Mouse (Mus musculus): Measurements from ENCODE around the gene Palld.

The Palld gene

DNA sequence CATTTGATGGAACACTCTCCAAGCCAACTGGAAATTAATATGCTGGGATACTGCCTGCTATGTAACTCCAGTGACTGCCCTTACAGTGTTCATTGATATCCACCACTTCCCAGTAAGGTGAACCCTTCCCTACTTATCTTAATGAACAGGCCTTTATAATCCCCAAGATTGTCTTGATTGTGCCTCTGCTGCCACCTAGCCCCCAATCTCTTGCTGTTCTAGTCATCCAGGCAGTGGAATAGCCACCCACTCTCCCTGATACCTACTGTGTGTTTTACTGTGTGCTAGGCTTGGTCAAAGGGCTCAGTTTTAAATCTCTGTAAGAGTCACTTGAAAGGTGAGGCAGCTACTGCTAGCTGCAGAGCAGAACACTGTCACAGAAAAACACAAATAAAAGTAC lies 216.2 kb downstream of the Palld start:
- no peak for DNase-seq (ENCODE audit: low read depth, low spot score)

DNA sequence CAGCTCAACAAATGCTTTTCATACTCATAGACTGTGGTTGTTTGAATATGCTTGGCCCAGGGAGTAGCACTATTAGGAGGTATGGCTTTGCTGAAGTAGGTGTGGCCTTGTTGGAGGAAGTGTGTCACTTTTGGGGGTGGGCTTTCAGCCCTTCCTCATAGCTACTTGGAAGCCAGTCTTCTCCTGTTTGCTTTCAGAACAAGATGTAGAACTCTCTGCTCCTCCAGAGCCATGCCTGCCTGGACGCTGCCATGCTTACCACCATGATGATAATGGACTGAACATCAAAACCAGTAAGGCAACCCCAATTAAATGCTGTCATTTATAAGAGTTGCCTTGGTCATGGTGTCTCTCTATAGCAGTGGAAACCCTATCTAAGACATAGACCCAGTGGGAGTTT lies 217.2 kb downstream of the Palld start:
- no peak for DNase-seq (ENCODE audit: low read depth, low spot score)

DNA sequence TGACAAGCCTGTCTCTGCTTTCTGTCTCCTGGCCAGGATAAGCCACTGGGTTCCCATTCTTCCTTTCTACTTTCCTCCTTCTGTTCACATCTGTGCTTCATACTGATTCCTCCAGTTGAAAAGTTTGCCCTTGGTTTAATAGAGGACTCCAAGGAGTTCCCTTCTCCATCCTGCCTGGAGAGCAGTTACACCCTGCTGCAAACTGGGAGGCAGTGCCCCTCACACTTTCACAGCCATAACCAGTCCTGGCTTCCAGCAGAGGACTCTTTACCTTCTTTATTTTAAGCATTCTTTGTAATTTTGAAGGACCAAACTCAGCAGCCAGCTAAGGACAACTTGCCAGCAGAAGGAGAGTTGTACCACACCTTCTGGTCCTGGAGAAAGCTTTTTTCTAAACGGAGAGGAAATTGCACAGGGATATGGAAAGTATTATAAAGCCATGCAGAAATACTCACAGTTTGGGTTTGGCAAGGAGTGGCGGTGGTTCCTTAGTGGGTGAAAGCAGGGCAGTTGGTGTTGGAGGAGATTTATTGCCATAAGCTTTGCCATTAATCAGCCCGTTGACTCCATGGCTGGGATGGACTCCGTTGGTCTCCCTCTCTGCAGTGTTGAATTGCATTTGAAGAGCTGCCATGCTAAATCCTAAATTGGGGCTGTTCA lies 218.1 kb downstream of the Palld start:
- no peak for DNase-seq (ENCODE audit: low read depth, low spot score)

GRCm38 (mm10) chr8:61682902-61683301 lies 219.6 kb downstream of the Palld start:
- DNase-seq (ENCODE audit: low read depth, low spot score), result no peak

GRCm38 (mm10) chr8:61681217-61681616 lies 221.3 kb downstream of the Palld start:
- no peak for DNase-seq (ENCODE audit: low read depth, low spot score)

DNA sequence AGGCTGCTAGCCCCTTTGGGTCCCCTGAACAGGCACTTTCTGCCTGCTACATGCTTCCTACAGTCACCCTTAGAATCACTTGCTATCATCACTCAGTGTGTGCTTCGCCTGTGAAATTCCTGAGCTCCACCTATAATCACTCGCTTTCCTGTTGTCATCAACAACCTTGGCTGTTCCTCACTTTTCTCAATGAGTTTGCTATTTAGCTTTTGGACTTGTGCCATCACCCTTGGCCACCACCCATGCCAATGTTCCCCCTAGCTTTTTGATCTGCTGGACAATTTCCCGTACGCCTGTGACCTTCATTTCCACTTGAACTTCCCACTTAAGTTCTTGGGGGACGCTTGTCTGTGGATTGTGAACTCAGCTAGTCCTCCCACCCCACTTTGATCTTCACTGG lies 225.3 kb downstream of the Palld start:
- DNase-seq (ENCODE audit: low read depth, low spot score), result no peak

GRCm38 (mm10) chr8:61671151-61671550 lies 231.3 kb downstream of the Palld start:
- DNase-seq (ENCODE audit: low read depth, low spot score), result no peak

DNA sequence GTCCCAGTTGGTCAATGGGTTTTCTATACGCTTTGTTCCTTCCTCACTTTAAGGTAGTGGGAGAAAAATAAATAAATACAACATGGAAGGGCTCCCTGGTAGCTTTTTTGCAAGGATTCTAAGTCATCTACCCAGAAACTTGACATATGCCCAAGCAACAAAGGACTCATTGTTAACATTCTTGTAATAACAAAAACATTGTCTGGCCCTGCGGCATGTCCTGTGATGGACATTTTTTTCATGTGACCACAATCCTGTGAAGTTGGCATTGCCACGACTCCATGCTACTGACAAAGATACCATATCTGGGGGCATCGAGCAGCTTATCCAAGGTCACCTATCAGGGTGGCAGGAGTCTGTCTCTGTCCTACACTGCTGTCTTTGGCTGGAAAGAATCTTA lies 232.1 kb downstream of the Palld start:
- DNase-seq (ENCODE audit: low read depth, low spot score), result no peak

GRCm38 (mm10) chr8:61666919-61667318 lies 235.6 kb downstream of the Palld start:
- no peak for DNase-seq (ENCODE audit: low read depth, low spot score)

DNA sequence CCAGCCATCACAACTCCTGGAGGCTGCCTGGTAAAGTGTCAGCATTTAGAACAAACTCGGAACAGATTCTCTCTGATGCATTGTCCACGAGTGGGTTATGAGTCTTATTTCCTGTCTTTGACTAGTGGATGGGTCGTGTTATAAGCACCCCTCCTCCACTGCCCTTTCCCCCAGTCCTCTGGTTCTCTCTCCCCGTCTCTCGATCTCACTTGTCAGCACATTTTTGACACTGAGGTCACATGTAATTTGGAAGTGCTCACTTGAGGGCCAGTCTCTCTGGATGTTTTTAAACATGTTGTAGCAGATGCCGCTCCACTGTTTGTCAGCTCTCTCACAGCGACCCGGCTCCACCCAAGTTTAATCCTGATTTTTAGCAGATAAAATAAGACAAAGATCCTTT lies 237.5 kb downstream of the Palld start:
- no peak for DNase-seq (ENCODE audit: low read depth, low spot score)

DNA sequence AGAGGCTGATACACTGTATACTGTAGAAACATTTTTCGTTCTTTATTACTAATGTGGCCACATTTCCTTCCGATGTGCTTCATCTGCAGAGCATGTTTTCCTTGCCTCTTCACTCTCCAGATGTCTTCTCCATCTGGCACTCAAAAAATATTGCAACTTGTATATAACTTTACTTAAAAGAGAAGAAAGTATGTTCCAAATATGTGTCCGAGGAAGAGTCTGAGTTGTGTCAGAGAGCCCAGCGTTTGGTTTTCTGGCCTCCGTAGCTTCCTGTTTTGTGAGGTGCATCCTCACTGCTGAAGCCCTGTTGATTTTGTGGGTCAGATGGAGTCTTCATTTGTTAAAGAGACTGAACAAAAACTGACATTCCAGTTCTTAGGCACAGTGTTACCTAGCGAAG lies 238.3 kb downstream of the Palld start:
- DNase-seq (ENCODE audit: low read depth, low spot score), result no peak

- no peak for DNase-seq (ENCODE audit: low read depth, low spot score)
These were observed 239.7 kb downstream of the Palld start for GRCm38 (mm10) chr8:61662829-61663228.

DNA sequence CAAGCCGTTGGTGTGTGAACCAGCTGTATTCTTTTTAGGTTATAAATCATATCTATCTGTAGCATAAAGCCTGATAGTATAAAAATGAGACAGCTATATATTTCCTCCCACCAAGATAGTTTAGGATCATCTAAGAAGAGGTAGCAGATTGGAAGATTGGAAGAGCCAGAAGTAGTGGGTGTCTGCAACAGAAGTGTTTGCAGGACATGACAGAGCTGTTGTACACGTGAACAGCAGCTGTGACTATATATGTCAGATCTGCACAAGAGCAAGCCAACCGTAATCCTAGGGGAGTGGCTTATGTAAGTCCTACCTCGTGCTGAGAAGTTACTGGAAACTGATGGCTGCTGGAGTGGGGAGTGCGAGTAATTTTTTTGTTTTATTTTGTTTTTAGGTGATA lies 240.9 kb downstream of the Palld start:
- no peak for DNase-seq (ENCODE audit: low read depth, low spot score)

DNA sequence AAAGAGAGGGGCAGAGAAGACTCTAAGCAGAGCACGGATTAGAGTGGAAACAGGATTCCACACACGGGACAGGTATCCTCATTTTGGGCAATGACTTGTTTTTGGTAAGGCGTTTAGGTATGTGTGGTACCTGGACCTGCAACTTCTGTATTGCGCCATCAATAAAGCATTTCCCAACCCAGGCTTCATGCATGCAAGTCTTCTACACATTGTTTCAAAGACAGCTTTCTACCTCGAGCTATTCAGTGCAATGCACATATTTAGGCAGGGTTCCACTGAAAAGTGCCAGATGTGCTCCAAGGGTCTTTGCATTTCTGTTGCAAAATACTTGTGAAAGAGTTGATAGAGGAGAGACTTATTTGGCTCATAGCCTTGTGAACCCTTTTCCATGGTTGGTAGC lies 241.5 kb downstream of the Palld start:
- DNase-seq (ENCODE audit: low read depth, low spot score), result no peak

DNA sequence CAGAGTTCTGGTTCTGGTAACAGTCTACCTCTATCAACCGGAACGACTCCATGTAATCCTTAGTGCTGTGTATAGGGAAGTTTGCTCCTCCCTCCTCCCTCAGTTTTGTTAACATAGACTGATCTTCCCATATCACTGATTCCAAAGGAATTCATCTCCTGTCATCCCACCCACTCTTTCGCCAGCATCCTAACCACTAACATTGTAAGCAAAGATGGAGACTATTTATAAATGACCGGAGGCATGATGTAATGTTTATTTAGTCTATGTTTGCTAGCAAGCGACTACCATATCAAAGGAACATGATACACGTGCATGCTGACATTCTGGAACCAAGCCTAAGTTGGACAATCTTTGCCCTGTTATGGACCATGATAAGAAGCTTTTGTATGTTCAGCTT lies 250.5 kb downstream of the Palld start:
- DNase-seq (ENCODE audit: low read depth, low spot score), result no peak

DNA sequence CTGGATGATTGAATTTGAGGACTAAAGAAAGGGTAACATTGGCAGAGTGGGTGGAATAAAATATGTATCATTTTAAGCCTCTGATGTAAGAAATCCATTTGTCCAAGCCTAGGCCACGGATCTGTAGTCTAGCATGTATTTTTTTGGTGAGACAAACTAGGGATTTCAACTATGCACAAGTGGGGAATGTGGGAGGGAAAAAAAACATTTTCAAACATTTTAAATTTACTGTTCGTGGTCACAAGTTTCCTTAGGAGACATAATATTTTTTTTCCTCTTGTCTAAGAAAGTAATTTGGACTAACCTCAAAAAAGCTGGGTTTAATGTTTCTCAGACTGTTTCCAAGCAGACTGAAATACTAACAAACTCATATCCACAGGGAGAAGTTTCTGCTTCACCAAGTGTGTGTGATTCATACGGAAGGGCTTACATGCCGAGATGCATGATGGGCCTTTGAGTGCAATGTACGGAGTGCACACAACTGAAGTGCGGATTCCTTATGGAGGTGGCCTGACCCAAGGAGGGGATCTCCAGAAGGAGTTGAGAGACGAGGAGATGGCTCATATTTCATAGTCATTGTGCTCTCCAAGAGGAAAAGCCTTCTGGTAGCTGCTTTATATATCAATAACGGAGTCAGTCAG lies 256.2 kb downstream of the Palld start:
- no peak for DNase-seq (ENCODE audit: low read depth, low spot score)

DNA sequence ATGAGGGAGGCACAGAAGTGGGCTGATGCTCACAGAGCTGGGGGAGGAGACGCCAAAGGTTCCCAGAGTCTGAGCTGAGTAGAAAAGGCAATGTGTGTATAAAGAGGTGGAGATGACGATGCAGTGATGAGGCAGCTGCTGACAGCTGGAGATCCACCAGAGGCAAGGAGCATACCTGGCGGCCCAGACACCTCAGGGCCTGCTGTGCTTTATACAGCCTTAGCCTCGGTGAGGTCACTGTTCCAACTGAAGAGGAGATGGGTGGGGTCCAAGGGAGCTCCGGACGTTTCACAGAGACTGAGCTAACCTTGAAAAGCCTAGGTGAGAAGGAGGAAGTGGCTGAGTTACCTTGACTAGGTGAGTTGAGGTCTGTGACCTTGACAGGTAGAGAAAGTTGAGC lies 256.8 kb downstream of the Palld start:
- DNase-seq (ENCODE audit: low read depth, low spot score), result no peak

DNA sequence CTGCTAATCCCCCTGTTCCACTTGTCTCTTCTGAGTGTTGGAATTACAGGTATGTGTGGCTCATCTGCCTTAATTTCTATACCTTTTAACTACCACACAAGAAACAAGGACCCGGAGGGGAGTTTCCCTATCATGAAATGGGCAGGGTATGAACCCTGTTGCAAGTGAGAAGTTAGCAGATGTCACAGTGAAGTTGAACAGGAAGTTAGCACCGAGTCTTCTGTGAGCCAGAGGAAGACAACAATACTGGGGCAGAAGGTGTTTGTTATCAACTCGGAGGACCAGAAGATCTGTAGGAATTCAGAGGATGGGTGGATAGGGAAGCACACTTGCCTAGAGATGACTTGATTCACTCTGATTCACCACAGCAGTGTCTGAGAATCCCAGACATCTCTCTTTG lies 259.3 kb downstream of the Palld start:
- DNase-seq (ENCODE audit: low read depth, low spot score), result no peak

DNA sequence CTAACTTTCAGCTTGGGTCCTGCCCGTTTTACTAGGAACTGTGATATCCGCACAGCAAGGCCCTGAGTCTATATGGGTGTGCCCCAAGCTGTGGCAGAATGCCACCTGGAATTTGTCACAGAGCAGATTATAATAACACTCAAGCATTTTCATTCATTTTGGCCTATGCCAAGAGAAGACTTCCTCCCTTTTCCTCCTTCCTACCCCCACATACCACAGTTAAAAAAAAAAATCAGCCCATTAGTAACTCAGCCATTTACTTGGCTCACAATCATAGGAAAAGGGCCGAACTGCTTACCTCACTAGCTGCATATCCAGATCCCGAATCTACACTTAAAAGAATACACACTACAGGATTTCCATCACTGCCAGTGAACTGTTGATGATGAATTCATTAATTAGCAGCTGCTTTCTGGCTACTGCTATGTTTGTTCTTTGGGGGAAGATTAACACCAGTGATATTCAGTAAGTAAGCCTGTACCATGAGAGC lies 260.1 kb downstream of the Palld start:
- DNase-seq (ENCODE audit: low read depth, low spot score), result no peak

DNA sequence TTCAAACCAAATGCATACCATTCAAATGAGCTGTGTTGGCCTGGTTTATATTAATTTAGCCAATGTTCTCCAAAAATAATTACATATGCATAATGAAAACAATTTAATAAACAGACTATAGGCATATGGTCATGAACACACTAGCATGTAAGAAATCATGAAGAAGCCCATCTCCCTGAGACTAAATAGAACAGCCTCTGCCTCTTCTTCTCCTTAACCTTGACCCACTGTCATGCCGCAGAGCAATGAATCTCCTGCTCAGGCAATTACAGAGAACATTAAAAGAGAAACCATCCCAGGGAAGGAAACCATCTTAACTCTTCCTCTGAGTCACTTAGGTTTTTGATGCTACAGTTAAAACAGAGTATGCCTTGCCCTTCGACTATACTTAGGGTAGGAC lies 262.9 kb downstream of the Palld start:
- DNase-seq (ENCODE audit: low read depth, low spot score), result no peak

DNA sequence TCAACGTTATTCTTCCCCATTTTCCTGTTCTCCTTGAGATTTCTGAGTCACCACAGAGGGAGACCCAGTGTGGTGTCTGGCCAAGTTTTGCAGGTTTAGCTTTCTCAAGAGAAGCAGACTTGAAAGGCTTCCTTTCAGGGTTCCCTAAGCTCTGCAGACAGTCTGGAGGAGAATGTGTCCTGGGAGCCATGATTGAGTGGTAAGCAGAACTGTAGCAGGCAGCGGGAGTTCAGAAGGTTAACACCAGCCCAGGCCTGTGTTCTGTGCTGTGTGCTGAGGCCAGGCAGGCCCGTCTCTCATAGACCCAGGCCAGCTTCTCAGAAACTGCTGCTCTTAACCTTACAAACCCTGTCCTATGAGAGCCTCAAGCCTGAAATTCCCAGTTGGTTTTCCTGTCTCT lies 263.5 kb downstream of the Palld start:
- no peak for DNase-seq (ENCODE audit: low read depth, low spot score)

DNA sequence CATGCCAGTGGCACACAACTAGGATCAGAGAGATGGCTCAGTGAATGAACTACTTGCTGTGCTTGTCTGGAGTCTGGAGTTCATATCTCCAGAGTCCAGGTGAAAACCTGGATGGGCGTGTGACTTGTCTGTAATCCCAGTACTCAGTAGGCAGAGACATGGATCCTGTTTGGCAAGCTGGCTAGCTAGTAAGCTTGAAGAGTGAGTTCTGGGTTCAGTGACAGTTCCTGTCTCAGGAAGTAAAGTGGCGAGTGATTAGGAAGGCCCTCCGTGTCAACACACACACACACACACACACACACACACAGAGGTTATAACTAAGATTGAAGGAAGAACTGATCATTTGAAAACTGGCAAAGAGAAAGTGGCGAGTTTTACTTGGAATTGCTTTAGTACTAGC lies 264.8 kb downstream of the Palld start:
- DNase-seq (ENCODE audit: low read depth, low spot score), result no peak

DNA sequence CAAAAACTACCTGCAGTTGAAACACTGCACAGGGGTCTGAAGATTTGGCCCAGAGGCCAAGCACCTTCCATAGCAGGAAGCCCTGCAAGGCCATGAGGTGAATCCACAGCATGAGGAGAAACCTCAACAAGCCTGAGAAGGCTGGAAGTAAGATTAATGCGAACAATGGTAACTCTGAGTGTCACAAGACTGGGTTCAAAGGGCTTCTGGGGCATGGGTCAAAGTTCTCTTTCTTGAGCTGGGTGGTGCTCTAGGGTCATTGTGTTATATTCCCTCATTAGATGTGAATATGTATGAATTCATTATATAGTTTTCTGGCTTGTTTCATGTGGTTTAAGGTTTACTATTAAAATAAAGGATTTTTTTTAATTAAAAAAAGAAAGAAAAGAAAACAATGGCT lies 267.7 kb downstream of the Palld start:
- no peak for DNase-seq (ENCODE audit: low read depth, low spot score)

- no peak for DNase-seq (ENCODE audit: low read depth, low spot score)
These were observed 270.2 kb downstream of the Palld start for GRCm38 (mm10) chr8:61632331-61632730.
